Mouse (Mus musculus) heart, postnatal 36 days (tissue): Measurements from ENCODE around the gene Hadhb. TPM values are rescaled to one million over a fixed set of nuclear protein-coding genes. Genes with fewer than 3 reads are reported as not detected.

Experiments used
- DNase-seq, 2 experiments: peaks; one replicate each; pipeline ENCODE4 v3.0.0; 2021 to 2022
- intact Hi-C: fragments of 180-260 bp; cut with DNase I; formaldehyde crosslinking; loops from one replicate; pipeline ENCODE4 v1.15.1; 2025
- microRNA-seq, 2 experiments: library from miRNA; unstranded; fragments of <30 nt; microRNA quantifications; one replicate each; pipeline ENCODE4 v1.2.0; 2021; ENCODE audit warnings: borderline number of aligned reads in 2 of 2
- total RNA-seq, 2 experiments: library from RNA; stranded (reverse); gene quantifications; 2 replicates each; pipeline ENCODE4 v1.2.3; 2021

The Hadhb gene
- total RNA-seq, 2 experiments from 2014 or later = 2,118 to 2,205 TPM

DNA sequence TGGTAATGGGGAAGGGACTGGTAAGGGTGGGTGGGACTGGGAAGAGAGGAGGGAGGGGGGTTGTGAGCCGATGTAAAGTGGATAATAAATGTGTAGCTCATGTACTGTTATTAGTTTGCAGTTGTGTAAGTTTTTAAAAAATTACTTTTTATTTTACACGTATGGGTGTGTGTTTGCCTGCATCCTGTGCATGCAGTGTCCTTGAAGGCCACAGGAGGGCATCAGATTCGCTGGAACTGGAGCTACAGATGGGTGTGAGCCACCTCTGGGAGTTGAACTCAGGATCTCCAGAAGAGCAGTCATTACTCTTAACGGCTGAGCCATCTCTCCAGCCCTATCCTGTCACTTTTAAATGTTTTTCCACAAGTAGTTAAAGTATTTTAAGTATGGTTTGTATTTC lies 75.9 kb downstream of the Hadhb start:
- intact Hi-C loops = loop anchor here (5.0 kb wide), 1 partner anchor 79 kb away; no protein-coding TSS in a partner anchor
- no peak for DNase-seq

DNA sequence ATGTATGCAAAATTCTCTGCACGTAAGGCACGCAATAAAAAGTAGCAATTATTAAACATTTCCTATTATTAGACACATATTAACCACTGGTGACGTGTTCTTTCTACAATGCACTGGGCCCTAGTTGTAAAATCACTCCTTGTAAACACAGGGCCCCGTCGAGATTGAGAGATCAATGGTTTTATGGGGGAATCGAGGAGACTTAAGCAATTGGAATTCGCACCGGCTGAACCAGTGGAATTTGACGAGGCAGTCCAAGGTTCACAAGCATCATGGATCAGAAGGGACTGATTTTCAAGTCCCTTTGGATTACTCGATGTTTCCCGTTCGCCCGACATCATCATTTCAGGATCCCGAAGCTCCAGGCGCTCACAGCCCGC lies 76.8 kb downstream of the Hadhb start:
- intact Hi-C loops = loop anchor here (5.0 kb wide), 1 partner anchor 80 kb away; no protein-coding TSS in a partner anchor
- no peak for DNase-seq

GRCm38 (mm10) chr5:30232271-30232971 lies 77.4 kb downstream of the Hadhb start, which contains the start of gene Selenoi:
TSS of gene Selenoi (plus strand) at chr5:30232581.
- intact Hi-C loops = loop anchor here (5.0 kb wide), 1 partner anchor 80 kb away; no protein-coding TSS in a partner anchor
- peak; percentile 97 to 98 for DNase-seq

- intact Hi-C loops = loop anchor here (5.0 kb wide), 1 partner anchor 81 kb away; no protein-coding TSS in a partner anchor
- peak in 1 of 2 experiments; percentile 18 for DNase-seq
Observed at GRCm38 (mm10) chr5:30233042-30233441, 78.0 kb downstream of the Hadhb start.

DNA sequence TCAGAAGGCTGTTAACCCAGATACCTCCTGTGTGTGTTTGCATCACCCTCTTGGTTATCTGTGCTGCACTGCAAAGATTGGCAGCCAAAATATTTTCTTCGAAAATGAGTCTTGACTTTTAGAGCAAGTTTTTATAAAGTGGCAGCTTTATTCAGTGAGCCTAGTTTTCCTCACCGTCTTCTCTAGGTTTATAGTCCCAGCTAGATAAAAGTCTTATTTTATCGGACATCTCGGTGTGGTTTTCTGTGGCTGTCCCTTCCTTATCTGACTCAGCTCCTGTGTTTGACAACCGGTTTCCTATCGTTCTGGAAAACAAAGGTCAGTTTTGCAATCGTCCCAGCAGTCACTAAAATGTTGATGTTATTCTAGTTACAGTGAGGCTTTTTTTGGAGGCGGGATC lies 78.9 kb downstream of the Hadhb start:
- DNase-seq = no peak
- intact Hi-C loops = loop anchor here (5.0 kb wide), 1 partner anchor 82 kb away; no protein-coding TSS in a partner anchor

Small RNAs within 50 kb of the gene (microRNA-seq; reads per million reads assigned to microRNA genes)
- 8.7 to 17.3 reads per million in 2 experiments for gene Mir1960

Other genes starting within 250 kb of the Hadhb start
- gene Il6, start 142.1 kb upstream of the Hadhb start, total RNA-seq = not detected
- 1 to 10 TPM; 4.1 to 4.7 TPM for gene Tyms, start 81.6 kb upstream of the Hadhb start, total RNA-seq
- gene Garem2, start 50.1 kb upstream of the Hadhb start, total RNA-seq = under 1 TPM; 0.11 to 0.14 TPM
- gene 3110082J24Rik, start 49.2 kb upstream of the Hadhb start, total RNA-seq = not detected
- gene Hadha, start 86 bp upstream of the Hadhb start, total RNA-seq = 1,000 to 10,000 TPM; 1,332 to 1,358 TPM
- gene Adgrf3, start 50.5 kb downstream of the Hadhb start, total RNA-seq = under 1 TPM in 1 of 2 experiments, not detected in 1; 0.08 TPM
- 10 to 100 TPM; 15.0 to 17.4 TPM for gene Selenoi, start 77.3 kb downstream of the Hadhb start, total RNA-seq
- gene Drc1, start 126.1 kb downstream of the Hadhb start, total RNA-seq = under 1 TPM in 1 of 2 experiments, not detected in 1; 0.11 TPM